Mouse (Mus musculus): ENCODE measurements around the gene N4bp3.

N4bp3 gene

GRCm38 (mm10) chr11:51627907-51628306 lies 22.7 kb downstream of the N4bp3 start:
- WGBS = 63% methylated on average over 8 of the region's 8 CpGs

GRCm38 (mm10) chr11:51627425-51627824 lies 23.2 kb downstream of the N4bp3 start:
- WGBS = 59% methylated on average over 9 of the region's 9 CpGs

GRCm38 (mm10) chr11:51625187-51625820 lies 25.3 kb downstream of the N4bp3 start:
- WGBS = 74% methylated on average over 5 of the region's 5 CpGs

- 47% methylated on average over 7 of the region's 7 CpGs for WGBS
Measured at GRCm38 (mm10) chr11:51622971-51623491, 27.6 kb downstream of the N4bp3 start.

GRCm38 (mm10) chr11:51621776-51622175 lies 28.9 kb downstream of the N4bp3 start:
- 80% methylated on average over 2 of the region's 2 CpGs for WGBS

- WGBS = 2% methylated on average over 11 of the region's 11 CpGs
Measured at GRCm38 (mm10) chr11:51620084-51620483, 30.6 kb downstream of the N4bp3 start.

GRCm38 (mm10) chr11:51619409-51620060 lies 31.1 kb downstream of the N4bp3 start, which contains the start of gene Nhp2:
Nhp2 (plus strand) TSS chr11:51619735.
- under 1% methylated on average over 51 of the region's 51 CpGs for WGBS

- WGBS = 50% methylated on average over 8 of the region's 8 CpGs
Measured at GRCm38 (mm10) chr11:51618894-51619408, 31.7 kb downstream of the N4bp3 start.

- WGBS = under 1% methylated on average over 4 of the region's 4 CpGs
Measured at GRCm38 (mm10) chr11:51617693-51618092, 32.9 kb downstream of the N4bp3 start.

GRCm38 (mm10) chr11:51616113-51616512 lies 34.5 kb downstream of the N4bp3 start:
- 92% methylated on average over 7 of the region's 7 CpGs for WGBS

- WGBS = 4% methylated on average over 14 of the region's 14 CpGs
Measured at GRCm38 (mm10) chr11:51615601-51616000, 35.0 kb downstream of the N4bp3 start.

- WGBS = 37% methylated on average over 7 of the region's 7 CpGs
Measured at GRCm38 (mm10) chr11:51615129-51615528, 35.5 kb downstream of the N4bp3 start.

GRCm38 (mm10) chr11:51614256-51614655 lies 36.4 kb downstream of the N4bp3 start:
- 75% methylated on average over 8 of the region's 8 CpGs for WGBS

- WGBS = 77% methylated on average over 5 of the region's 5 CpGs
Measured at GRCm38 (mm10) chr11:51609940-51610339, 40.7 kb downstream of the N4bp3 start.

- WGBS = 80% methylated on average over 3 of the region's 3 CpGs
Measured at GRCm38 (mm10) chr11:51609266-51609909, 41.3 kb downstream of the N4bp3 start.

- WGBS = 7% methylated on average over 15 of the region's 15 CpGs
Measured at GRCm38 (mm10) chr11:51607096-51607738, 43.4 kb downstream of the N4bp3 start.

GRCm38 (mm10) chr11:51606447-51607095 lies 44.1 kb downstream of the N4bp3 start, which contains the start of gene Hnrnpab:
Hnrnpab (minus strand) TSS chr11:51606847.
- under 1% methylated on average over 91 of the region's 91 CpGs for WGBS

- under 1% methylated on average over 79 of the region's 81 CpGs for WGBS
Measured at GRCm38 (mm10) chr11:51605602-51606446, 44.8 kb downstream of the N4bp3 start.

- WGBS = 60% methylated on average over 3 of the region's 3 CpGs
Measured at GRCm38 (mm10) chr11:51602253-51602652, 48.4 kb downstream of the N4bp3 start.

GRCm38 (mm10) chr11:51597553-51597952 lies 53.1 kb downstream of the N4bp3 start:
- 55% methylated on average over 2 of the region's 2 CpGs for WGBS

Data from cerebral cortex, adult 2 months (tissue).